Mouse (Mus musculus): ENCODE results near the gene Rin2. TPM values are rescaled to one million over a fixed set of nuclear protein-coding genes. Genes with fewer than 3 reads are reported as not detected.

The Rin2 gene
- polyA plus RNA-seq (2015; fragmentation: Nextera tagmentation; extraction: Ambion mirVana) = 9.9 and 10.7 TPM in 2 replicates

DNA sequence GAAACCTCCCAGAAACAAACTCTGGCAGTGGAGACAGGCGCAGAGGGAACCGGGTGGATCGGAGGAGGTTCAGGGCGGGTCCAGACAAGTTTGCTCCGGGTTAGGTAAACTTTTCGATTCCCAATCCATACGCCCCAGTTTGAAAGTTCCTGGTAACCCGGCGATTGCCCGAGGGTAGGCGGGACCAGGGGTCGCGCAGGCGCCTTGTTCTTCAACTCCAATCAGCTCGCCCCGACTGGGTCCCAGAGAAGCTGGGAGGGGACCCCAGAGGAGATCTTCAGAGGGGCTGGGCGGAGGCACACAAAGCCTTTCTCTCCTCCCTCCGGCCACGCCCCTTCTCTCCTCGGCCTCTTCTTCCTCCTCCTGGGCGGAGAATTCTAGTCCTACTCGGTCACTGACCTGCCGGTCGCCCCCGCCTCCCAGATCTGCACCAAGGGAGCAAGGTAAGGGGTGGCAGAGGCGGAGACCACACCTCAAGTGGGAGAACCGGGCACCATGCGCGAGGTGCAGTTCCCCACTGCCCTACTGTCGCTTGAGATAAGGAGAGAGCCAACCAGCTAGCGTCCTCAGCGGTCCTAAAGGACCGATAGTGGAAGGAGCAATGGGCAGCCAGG, at the start of gene Rin2:
Gene Rin2, plus strand, starts transcription at position 74 of the 614 bp plus-strand sequence.
- Histone ChIP-seq H3K27me3 (replicated peaks; ENCODE audit: control insufficient read depth, insufficient read depth, low read length) (no peaks in the 10 kb centered on the region), H3K4me2 (ENCODE audit: low read length) (peak within 1 kb of the TSS; percentile 96), H3K4me1 (replicated peaks; ENCODE audit: control insufficient read depth, insufficient read depth, low read length) (peaks cover 17% of the 10 kb centered on the region), H3K36me3 (ENCODE audit: control insufficient read depth, insufficient read depth) (no peaks in the 10 kb centered on the region), H3K9me3 (ENCODE audit: control insufficient read depth, low read length) (peaks cover 2% of the 10 kb centered on the region), H3K4me3 (replicated peaks; ENCODE audit: low read length) (peak within 1 kb of the TSS; percentile 71), H3K27ac (ENCODE audit: low read length) (peak within 1 kb of the TSS; percentile 2; the same call in 1 of the 2 replicates), H3K9ac (replicated peaks; ENCODE audit: low read depth, low read length) (peak within 1 kb of the TSS; percentile 63)
- under 1% methylated on average over 32 of the region's 33 CpGs for WGBS
- peak; percentile 83 for ATAC-seq

DNA sequence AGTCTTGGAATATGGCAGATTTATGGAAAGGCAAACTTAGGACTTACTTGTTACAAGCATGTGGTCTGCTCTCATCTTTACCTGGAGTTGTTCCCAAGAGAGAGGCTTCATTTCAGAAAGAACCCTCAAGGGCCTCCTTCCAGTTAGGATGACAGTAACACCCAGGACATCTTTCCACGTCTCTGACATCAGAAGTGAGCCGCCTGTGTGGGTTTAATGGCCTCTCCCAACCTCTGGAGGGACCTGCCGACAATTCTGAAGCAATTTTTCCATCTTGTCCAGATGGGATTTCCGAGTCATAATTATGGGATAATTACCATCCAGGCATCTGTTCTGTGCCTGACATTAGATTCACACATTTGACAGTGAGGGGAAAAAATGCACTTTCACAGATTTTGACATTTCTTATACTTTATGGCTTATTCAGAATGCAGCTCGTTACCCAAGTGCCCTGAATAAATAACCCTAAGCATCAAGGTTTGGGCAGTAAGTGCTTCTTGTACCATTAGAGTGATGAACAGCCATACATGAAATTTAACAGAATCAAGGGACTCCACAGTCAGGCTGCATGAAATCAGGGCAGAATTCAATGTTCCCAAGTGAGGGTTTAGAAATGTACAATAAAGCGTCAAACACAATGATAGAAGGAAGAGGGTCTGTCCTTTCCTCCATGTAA, 43.8 kb upstream of the Rin2 start:
- H3K4me2 ChIP-seq (ENCODE audit: low read length) = no peak overlapping the region
- H3K27me3 ChIP-seq (replicated peaks; ENCODE audit: control insufficient read depth, insufficient read depth, low read length) = no peaks in the 10 kb centered on the region
- H3K36me3 ChIP-seq (ENCODE audit: control insufficient read depth, insufficient read depth) = no peaks in the 10 kb centered on the region
- no peak overlapping the region for H3K4me3 ChIP-seq (replicated peaks; ENCODE audit: low read length)
- H3K9ac ChIP-seq (replicated peaks; ENCODE audit: low read depth, low read length) = no peak overlapping the region
- ATAC-seq = peak; percentile 66
- no peak overlapping the region for H3K27ac ChIP-seq (ENCODE audit: low read length)
- H3K4me1 ChIP-seq (replicated peaks; ENCODE audit: control insufficient read depth, insufficient read depth, low read length) = peaks cover 7% of the 10 kb centered on the region
- H3K9me3 ChIP-seq (ENCODE audit: control insufficient read depth, low read length) = no peaks in the 10 kb centered on the region
- 40% methylated on average over 6 of the region's 6 CpGs for WGBS

DNA sequence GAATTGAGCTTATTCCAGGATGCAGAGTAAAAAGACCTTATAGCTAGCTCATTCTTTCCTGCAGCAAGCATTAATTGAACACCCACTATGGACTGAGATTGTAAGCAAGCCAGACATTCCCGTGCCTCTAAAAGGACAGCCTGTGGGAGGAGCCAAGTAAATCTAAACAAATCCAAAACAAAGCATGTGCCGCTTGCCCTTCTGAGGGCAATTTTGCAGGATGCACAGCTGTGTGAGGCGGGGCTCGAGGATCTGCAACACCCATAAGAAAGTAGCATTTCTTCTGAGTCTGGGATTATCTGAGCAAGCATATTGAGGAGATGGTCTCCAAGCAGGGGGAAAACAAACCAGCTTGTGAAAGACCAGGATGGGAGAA, 43.2 kb upstream of the Rin2 start:
- no peak overlapping the region for H3K4me2 ChIP-seq (ENCODE audit: low read length)
- H3K36me3 ChIP-seq (ENCODE audit: control insufficient read depth, insufficient read depth) = no peaks in the 10 kb centered on the region
- H3K27me3 ChIP-seq (replicated peaks; ENCODE audit: control insufficient read depth, insufficient read depth, low read length) = no peaks in the 10 kb centered on the region
- WGBS = 28% methylated on average over 4 of the region's 4 CpGs
- no peak overlapping the region for H3K27ac ChIP-seq (ENCODE audit: low read length)
- H3K9me3 ChIP-seq (ENCODE audit: control insufficient read depth, low read length) = no peaks in the 10 kb centered on the region
- H3K4me1 ChIP-seq (replicated peaks; ENCODE audit: control insufficient read depth, insufficient read depth, low read length) = peaks cover 7% of the 10 kb centered on the region
- H3K4me3 ChIP-seq (replicated peaks; ENCODE audit: low read length) = no peak overlapping the region
- peak; percentile 65; the same call in 1 of the 2 replicates for ATAC-seq
- H3K9ac ChIP-seq (replicated peaks; ENCODE audit: low read depth, low read length) = no peak overlapping the region

DNA sequence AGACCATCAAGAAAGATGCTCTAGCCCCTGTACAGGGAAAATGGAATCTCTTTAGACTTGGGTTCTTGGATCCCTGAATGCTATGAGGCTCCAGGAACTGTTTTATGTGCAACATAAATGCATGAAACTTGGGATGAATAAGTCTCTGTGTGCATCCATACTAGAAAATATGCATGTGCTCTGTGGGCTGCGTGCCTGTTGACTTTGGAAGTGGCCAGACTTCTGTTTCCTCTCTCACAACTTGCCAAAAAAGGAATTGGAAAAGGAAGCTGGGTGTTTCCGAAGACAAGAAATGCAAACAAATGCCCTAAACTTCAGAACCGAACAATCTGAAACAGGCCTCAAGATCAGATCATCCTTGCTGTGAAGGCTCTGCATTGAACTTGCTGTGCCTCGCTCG, 41.2 kb upstream of the Rin2 start:
- Histone ChIP-seq H3K4me3 (replicated peaks; ENCODE audit: low read length) (no peak overlapping the region), H3K4me2 (ENCODE audit: low read length) (no peak overlapping the region), H3K36me3 (ENCODE audit: control insufficient read depth, insufficient read depth) (no peaks in the 10 kb centered on the region), H3K4me1 (replicated peaks; ENCODE audit: control insufficient read depth, insufficient read depth, low read length) (peaks cover 7% of the 10 kb centered on the region), H3K27me3 (replicated peaks; ENCODE audit: control insufficient read depth, insufficient read depth, low read length) (no peaks in the 10 kb centered on the region), H3K9me3 (ENCODE audit: control insufficient read depth, low read length) (no peaks in the 10 kb centered on the region), H3K27ac (ENCODE audit: low read length) (no peak overlapping the region), H3K9ac (replicated peaks; ENCODE audit: low read depth, low read length) (no peak overlapping the region)
- whole genome bisulfite sequencing = 84% methylated on average over 5 of the region's 5 CpGs
- no peak for ATAC-seq

DNA sequence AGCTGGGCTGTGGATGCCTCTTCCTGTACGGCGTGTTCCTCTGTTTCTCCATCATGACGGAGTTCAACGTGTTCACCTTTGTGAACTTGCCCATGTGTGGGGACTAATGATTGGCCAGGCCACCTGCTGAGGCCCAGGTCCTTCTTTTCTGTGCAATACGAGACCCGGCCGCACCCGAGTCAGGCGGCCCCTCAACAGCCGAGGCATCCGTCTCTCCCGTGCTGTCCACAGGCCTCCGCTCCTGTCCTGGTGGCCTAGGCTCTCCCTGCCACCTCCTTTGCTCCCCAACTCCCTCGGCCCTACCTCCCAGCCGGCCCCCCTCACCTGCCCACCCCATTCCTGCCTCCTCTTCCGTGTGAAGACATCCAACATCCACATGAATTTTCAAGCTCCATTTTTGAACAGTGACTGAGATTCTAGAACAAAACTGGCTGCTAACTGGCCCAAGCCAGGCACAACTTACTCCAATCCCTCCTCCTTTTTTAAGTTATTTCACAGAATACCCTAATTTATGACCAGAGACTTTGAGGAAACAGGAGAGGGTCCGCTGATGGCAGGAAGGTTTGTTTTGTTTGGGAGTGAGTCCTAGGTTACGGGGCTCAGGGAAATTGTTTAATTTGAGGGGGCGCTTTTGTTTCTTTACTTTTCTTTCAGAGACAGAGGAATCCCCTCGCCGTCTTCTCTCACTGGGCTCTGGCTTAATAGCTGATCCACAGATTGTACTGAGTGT, 34.6 kb upstream of the Rin2 start:
- ATAC-seq = no peak
- no peak overlapping the region for H3K4me3 ChIP-seq (replicated peaks; ENCODE audit: low read length)
- WGBS = 81% methylated on average over 21 of the region's 21 CpGs
- H3K4me2 ChIP-seq (ENCODE audit: low read length) = no peak overlapping the region
- H3K27me3 ChIP-seq (replicated peaks; ENCODE audit: control insufficient read depth, insufficient read depth, low read length) = no peaks in the 10 kb centered on the region
- no peak overlapping the region for H3K9ac ChIP-seq (replicated peaks; ENCODE audit: low read depth, low read length)
- H3K4me1 ChIP-seq (replicated peaks; ENCODE audit: control insufficient read depth, insufficient read depth, low read length) = no peaks in the 10 kb centered on the region
- no peaks in the 10 kb centered on the region for H3K9me3 ChIP-seq (ENCODE audit: control insufficient read depth, low read length)
- H3K27ac ChIP-seq (ENCODE audit: low read length) = no peak overlapping the region
- H3K36me3 ChIP-seq (ENCODE audit: control insufficient read depth, insufficient read depth) = no peaks in the 10 kb centered on the region

DNA sequence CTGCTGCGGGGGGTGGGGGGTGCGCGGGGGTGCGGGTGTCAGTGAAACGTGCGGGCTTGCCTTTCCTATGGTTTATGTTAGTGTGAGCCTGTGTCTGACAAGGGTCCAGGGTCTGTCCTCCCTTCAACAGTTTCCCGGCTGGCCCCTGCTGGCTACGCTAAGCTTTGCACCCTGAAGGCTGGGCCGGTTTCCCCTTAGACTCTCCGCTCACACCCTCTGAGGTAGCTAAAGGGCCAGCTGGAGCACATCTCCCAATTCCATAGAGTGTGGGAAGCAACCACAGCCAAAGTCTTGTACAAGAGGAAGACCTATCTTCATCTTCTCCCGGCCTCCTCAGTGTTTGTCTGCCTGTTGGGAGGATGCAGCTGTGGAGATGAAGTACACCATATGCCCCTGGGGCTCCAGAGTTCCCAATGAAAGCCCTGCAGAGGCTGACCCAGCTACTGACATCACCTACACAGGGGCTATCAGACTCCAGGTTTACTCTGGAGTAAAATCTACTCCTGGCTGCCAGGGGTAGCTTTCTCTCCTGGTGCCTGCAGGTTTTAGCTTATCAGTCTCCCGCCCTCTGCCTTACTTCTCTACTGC, 19.5 kb upstream of the Rin2 start:
- H3K27ac ChIP-seq (ENCODE audit: low read length) = no peak overlapping the region
- H3K9ac ChIP-seq (replicated peaks; ENCODE audit: low read depth, low read length) = no peak overlapping the region
- H3K4me3 ChIP-seq (replicated peaks; ENCODE audit: low read length) = no peak overlapping the region
- no peaks in the 10 kb centered on the region for H3K27me3 ChIP-seq (replicated peaks; ENCODE audit: control insufficient read depth, insufficient read depth, low read length)
- no peak for ATAC-seq
- H3K4me2 ChIP-seq (ENCODE audit: low read length) = no peak overlapping the region
- H3K36me3 ChIP-seq (ENCODE audit: control insufficient read depth, insufficient read depth) = no peaks in the 10 kb centered on the region
- H3K4me1 ChIP-seq (replicated peaks; ENCODE audit: control insufficient read depth, insufficient read depth, low read length) = no peaks in the 10 kb centered on the region
- WGBS = 34% methylated on average over 12 of the region's 12 CpGs
- no peaks in the 10 kb centered on the region for H3K9me3 ChIP-seq (ENCODE audit: control insufficient read depth, low read length)

DNA sequence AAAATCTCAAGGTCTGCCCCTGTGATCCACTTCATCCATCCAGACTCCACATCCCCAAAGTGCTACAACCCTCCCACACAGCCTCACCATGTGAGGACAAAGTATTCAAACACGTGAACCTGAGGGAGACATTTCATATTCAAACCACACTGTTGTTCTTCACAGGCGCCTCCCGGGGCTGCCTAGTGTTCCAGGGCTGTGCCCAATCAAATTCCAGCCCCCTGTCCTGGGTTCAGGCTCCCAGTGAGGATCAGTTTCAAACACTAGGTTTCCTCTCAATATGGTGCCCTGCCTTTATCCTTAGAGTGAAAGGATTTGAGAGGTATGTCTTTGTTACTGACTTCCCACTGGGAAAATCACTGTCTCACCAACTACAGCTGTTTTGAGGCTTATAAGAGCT, 18.9 kb upstream of the Rin2 start:
- H3K4me1 ChIP-seq (replicated peaks; ENCODE audit: control insufficient read depth, insufficient read depth, low read length) = no peaks in the 10 kb centered on the region
- H3K4me3 ChIP-seq (replicated peaks; ENCODE audit: low read length) = no peak overlapping the region
- H3K4me2 ChIP-seq (ENCODE audit: low read length) = no peak overlapping the region
- no peaks in the 10 kb centered on the region for H3K36me3 ChIP-seq (ENCODE audit: control insufficient read depth, insufficient read depth)
- no peak overlapping the region for H3K9ac ChIP-seq (replicated peaks; ENCODE audit: low read depth, low read length)
- no peaks in the 10 kb centered on the region for H3K9me3 ChIP-seq (ENCODE audit: control insufficient read depth, low read length)
- WGBS = 45% methylated on average over 3 of the region's 3 CpGs
- H3K27ac ChIP-seq (ENCODE audit: low read length) = no peak overlapping the region
- ATAC-seq = no peak
- H3K27me3 ChIP-seq (replicated peaks; ENCODE audit: control insufficient read depth, insufficient read depth, low read length) = no peaks in the 10 kb centered on the region

DNA sequence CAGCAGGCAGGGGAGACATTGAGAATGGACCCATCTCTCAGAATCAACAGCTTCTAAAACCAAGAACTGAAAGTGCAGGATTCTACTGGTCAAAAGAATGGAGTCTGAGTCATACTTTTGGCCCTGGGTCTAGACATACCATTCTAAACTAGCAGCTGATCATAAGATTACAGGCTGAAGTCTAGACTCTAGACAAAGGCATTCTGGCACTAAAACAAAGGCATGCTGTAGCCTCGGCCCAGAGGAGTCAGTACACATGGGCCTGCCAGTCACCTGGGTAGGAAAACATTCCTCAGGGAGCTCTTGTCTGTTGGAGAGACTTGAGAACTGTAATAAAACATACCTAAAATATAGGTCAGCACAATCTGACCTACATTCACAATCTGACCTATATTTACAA, 18.3 kb upstream of the Rin2 start:
- no peak for ATAC-seq
- H3K36me3 ChIP-seq (ENCODE audit: control insufficient read depth, insufficient read depth) = no peaks in the 10 kb centered on the region
- no peaks in the 10 kb centered on the region for H3K9me3 ChIP-seq (ENCODE audit: control insufficient read depth, low read length)
- no peak overlapping the region for H3K9ac ChIP-seq (replicated peaks; ENCODE audit: low read depth, low read length)
- no peak overlapping the region for H3K27ac ChIP-seq (ENCODE audit: low read length)
- H3K27me3 ChIP-seq (replicated peaks; ENCODE audit: control insufficient read depth, insufficient read depth, low read length) = no peaks in the 10 kb centered on the region
- H3K4me3 ChIP-seq (replicated peaks; ENCODE audit: low read length) = no peak overlapping the region
- 44% methylated on average over 1 of the region's 1 CpGs for WGBS
- H3K4me2 ChIP-seq (ENCODE audit: low read length) = no peak overlapping the region
- no peaks in the 10 kb centered on the region for H3K4me1 ChIP-seq (replicated peaks; ENCODE audit: control insufficient read depth, insufficient read depth, low read length)

DNA sequence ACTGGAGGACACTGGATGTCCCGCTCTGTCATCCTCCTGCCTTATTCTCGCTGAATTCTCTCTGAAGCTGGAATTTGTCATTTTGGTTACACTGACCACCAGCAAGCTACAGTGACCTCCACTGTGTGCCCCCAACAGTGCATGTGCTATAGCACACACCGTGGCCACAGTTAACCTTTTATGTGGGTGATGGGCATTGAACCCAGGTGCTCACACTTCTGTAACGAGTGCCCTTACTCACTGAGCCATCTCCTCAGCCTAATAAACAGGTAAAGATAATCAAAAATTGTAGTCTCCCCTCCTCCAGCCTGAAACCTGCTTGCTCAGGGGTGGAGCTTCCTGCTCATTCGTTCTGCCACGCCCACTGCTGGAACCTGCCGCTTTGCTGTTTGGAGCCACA, 13.8 kb upstream of the Rin2 start:
- no peak overlapping the region for H3K27ac ChIP-seq (ENCODE audit: low read length)
- no peak overlapping the region for H3K4me2 ChIP-seq (ENCODE audit: low read length)
- no peaks in the 10 kb centered on the region for H3K9me3 ChIP-seq (ENCODE audit: control insufficient read depth, low read length)
- WGBS = 85% methylated on average over 6 of the region's 7 CpGs
- H3K36me3 ChIP-seq (ENCODE audit: control insufficient read depth, insufficient read depth) = no peaks in the 10 kb centered on the region
- H3K4me1 ChIP-seq (replicated peaks; ENCODE audit: control insufficient read depth, insufficient read depth, low read length) = no peaks in the 10 kb centered on the region
- no peaks in the 10 kb centered on the region for H3K27me3 ChIP-seq (replicated peaks; ENCODE audit: control insufficient read depth, insufficient read depth, low read length)
- ATAC-seq = no peak
- no peak overlapping the region for H3K9ac ChIP-seq (replicated peaks; ENCODE audit: low read depth, low read length)
- H3K4me3 ChIP-seq (replicated peaks; ENCODE audit: low read length) = no peak overlapping the region

All from forebrain, embryonic 16.5 days (tissue).